Mouse (Mus musculus) testis, adult 2 months (tissue): ENCODE measurements at regions not wholly inside any gene's neighbourhood (a gene's known extent, or its start where the extent isn't known, plus 50 kb on each side); places are given as distances from the start of the nearest gene placed in this dataset.

Experiments used
- H3K27ac ChIP-seq: fragments of 200-500 bp; 2 replicates; pipeline ENCODE4 v1.5.1; 2012; ENCODE audit warnings: low read depth, low read length; ENCODE audit not compliant: control insufficient read depth, insufficient read depth
- H3K27me3 ChIP-seq: fragments of 200-500 bp; 2 replicates; pipeline ENCODE4 v1.6.1; 2012; ENCODE audit warnings: mild to moderate bottlenecking, low read length, moderate library complexity; ENCODE audit not compliant: control insufficient read depth, insufficient read depth
- H3K36me3 ChIP-seq: fragments of 200-500 bp; 2 replicates; pipeline ENCODE4 v1.6.1; 2012; ENCODE audit warnings: mild to moderate bottlenecking, low read length; ENCODE audit not compliant: control insufficient read depth, insufficient read depth
- H3K4me1 ChIP-seq: fragments of 200-500 bp; 2 replicates; pipeline ENCODE4 v1.6.1; 2012; ENCODE audit warnings: low read length; ENCODE audit not compliant: control insufficient read depth, insufficient read depth
- H3K4me3 ChIP-seq: fragments of 200-500 bp; 2 replicates; pipeline ENCODE4 v1.5.1; 2012; ENCODE audit warnings: low read depth, mild to moderate bottlenecking, low read length, moderate library complexity, mixed read lengths; ENCODE audit not compliant: control insufficient read depth
- CTCF ChIP-seq: fragments of 200-500 bp; IDR thresholded peaks from 2 replicates; pipeline ENCODE4 v1.5.1; 2012; ENCODE audit warnings: low read depth, mild to moderate bottlenecking, inconsistent platforms, low read length, moderate library complexity; ENCODE audit not compliant: control insufficient read depth, insufficient read depth, insufficient replicate concordance
- POLR2A ChIP-seq: fragments of 200-500 bp; IDR thresholded peaks from 2 replicates; pipeline ENCODE4 v1.6.1; 2012; ENCODE audit warnings: low read depth, mild to moderate bottlenecking, inconsistent platforms, low read length, moderate library complexity; ENCODE audit not compliant: control insufficient read depth

- Histone ChIP-seq H3K4me3 (no peak overlapping the region), H3K27ac (no peak overlapping the region), H3K4me1 (no peaks in the 10 kb centered on the region), H3K27me3 (no peaks in the 10 kb centered on the region), H3K36me3 (no peaks in the 10 kb centered on the region)
- no peak for TF ChIP-seq CTCF
- no peak for TF ChIP-seq POLR2A
These were observed 336.2 kb downstream of the Ptprc start for GRCm38 (mm10) chr1:137839263-137839662.

GRCm38 (mm10) chr1:137838357-137838756 is 337.2 kb downstream of the Ptprc start:
- Histone ChIP-seq H3K27me3 (no peaks in the 10 kb centered on the region), H3K4me1 (no peaks in the 10 kb centered on the region), H3K36me3 (no peaks in the 10 kb centered on the region), H3K4me3 (no peak overlapping the region), H3K27ac (no peak overlapping the region)
- TF ChIP-seq CTCF (no peak), POLR2A (no peak)

- TF ChIP-seq CTCF (no peak), POLR2A (no peak)
- H3K4me3 ChIP-seq: no peak overlapping the region
- H3K4me1 ChIP-seq: no peaks in the 10 kb centered on the region
- H3K36me3 ChIP-seq: no peaks in the 10 kb centered on the region
- H3K27ac ChIP-seq: no peak overlapping the region
- no peaks in the 10 kb centered on the region for H3K27me3 ChIP-seq
These were observed 342.0 kb downstream of the Ptprc start for GRCm38 (mm10) chr1:137833535-137833934.

GRCm38 (mm10) chr1:137831284-137831683 is 344.2 kb downstream of the Ptprc start:
- no peaks in the 10 kb centered on the region for H3K4me1 ChIP-seq
- no peaks in the 10 kb centered on the region for H3K27me3 ChIP-seq
- H3K36me3 ChIP-seq: no peaks in the 10 kb centered on the region
- H3K4me3 ChIP-seq: no peak overlapping the region
- TF ChIP-seq POLR2A: no peak
- no peak for TF ChIP-seq CTCF
- H3K27ac ChIP-seq: no peak overlapping the region

GRCm38 (mm10) chr1:137827379-137827778 is 348.1 kb downstream of the Ptprc start:
- TF ChIP-seq CTCF (no peak), POLR2A (no peak)
- Histone ChIP-seq H3K4me1 (no peaks in the 10 kb centered on the region), H3K27ac (no peak overlapping the region), H3K4me3 (no peak overlapping the region), H3K36me3 (no peaks in the 10 kb centered on the region), H3K27me3 (no peaks in the 10 kb centered on the region)

GRCm38 (mm10) chr1:137815401-137815888 is 360.1 kb downstream of the Ptprc start:
- Histone ChIP-seq H3K27ac (no peak overlapping the region), H3K4me1 (no peaks in the 10 kb centered on the region), H3K36me3 (no peaks in the 10 kb centered on the region), H3K27me3 (no peaks in the 10 kb centered on the region), H3K4me3 (no peak overlapping the region)
- TF ChIP-seq CTCF (no peak), POLR2A (no peak)

- TF ChIP-seq CTCF: no peak
- TF ChIP-seq POLR2A: no peak
- H3K4me1 ChIP-seq: no peaks in the 10 kb centered on the region
These were observed 361.0 kb downstream of the Ptprc start for GRCm38 (mm10) chr1:137814556-137814955.

GRCm38 (mm10) chr1:137813716-137814115 is 361.8 kb downstream of the Ptprc start:
- no peak overlapping the region for H3K27ac ChIP-seq
- no peaks in the 10 kb centered on the region for H3K4me1 ChIP-seq
- H3K27me3 ChIP-seq: no peaks in the 10 kb centered on the region
- no peaks in the 10 kb centered on the region for H3K36me3 ChIP-seq
- no peak overlapping the region for H3K4me3 ChIP-seq
- TF ChIP-seq CTCF: no peak
- no peak for TF ChIP-seq POLR2A

More at GRCm38 (mm10) chr1:137814556-137814955, 361.0 kb downstream of the Ptprc start:
- no peaks in the 10 kb centered on the region for H3K36me3 ChIP-seq
- H3K4me3 ChIP-seq: no peak overlapping the region
- no peaks in the 10 kb centered on the region for H3K27me3 ChIP-seq
- no peak overlapping the region for H3K27ac ChIP-seq
